Mouse (Mus musculus) small intestine, adult 2 months (tissue): Measurements from ENCODE around the gene Cdhr2.

Experiments
- CTCF ChIP-seq: fragments of 200-500 bp; IDR thresholded peaks from 2 replicates; pipeline ENCODE4 v1.5.1; 2012; ENCODE audit warnings: low read depth, mild to moderate bottlenecking, control low read depth, inconsistent platforms, low read length, moderate library complexity, mixed read lengths; ENCODE audit not compliant: insufficient replicate concordance, insufficient read length; ENCODE audit errors: extremely low read depth
- POLR2A ChIP-seq: fragments of 200-500 bp; IDR thresholded peaks from 2 replicates; pipeline ENCODE4 v1.6.1; 2012; ENCODE audit warnings: low read depth, mild to moderate bottlenecking, control low read depth, inconsistent platforms, low read length, moderate library complexity

- TF ChIP-seq POLR2A (no peak), CTCF (no peak)
These were observed 8.3 kb upstream of the Cdhr2 start for GRCm38 (mm10) chr13:54692711-54693557.
